Mouse (Mus musculus): ENCODE data around the gene Rhox7a. TPM values are rescaled to one million over a fixed set of nuclear protein-coding genes. Genes with fewer than 3 reads are reported as not detected.
"Not testable (repeated sequence)": the region's sequence is repeated elsewhere in the genome, so short reads cannot be mapped to it uniquely, and the experiment has no call there.

Rhox7a gene
- not detected in 2 replicates for polyA plus RNA-seq (2015; fragmentation: Nextera tagmentation; extraction: Ambion mirVana)

GRCm38 (mm10) chrX:37831386-37831785, at the start of gene Rhox7a:
Gene Rhox7a, plus strand, starts transcription at chrX:37831686.
- H3K4me1 ChIP-seq (ENCODE audit: insufficient read depth); H3K9ac ChIP-seq (replicated peaks); H3K27ac ChIP-seq (ENCODE audit: low read depth); H3K27me3 ChIP-seq (ENCODE audit: insufficient read depth, low read length); H3K9me3 ChIP-seq (ENCODE audit: low read length); H3K36me3 ChIP-seq (replicated peaks; ENCODE audit: insufficient read depth, low read length); ATAC-seq; DNase-seq; H3K4me3 ChIP-seq (ENCODE audit: low read depth, low read length); H3K4me2 ChIP-seq (ENCODE audit: low read depth, low read length): not testable (repeated sequence)
- 69% methylated on average over 7 of the region's 8 CpGs for WGBS (ENCODE audit: insufficient replicate concordance)

- 69% methylated on average over 15 of the region's 15 CpGs for WGBS (ENCODE audit: insufficient replicate concordance)
- TF ChIP-seq EP300 (IDR thresholded peaks at IDR 0.05; ENCODE audit: low read depth) = no peak
- TF ChIP-seq CTCF (IDR thresholded peaks at IDR 0.05; ENCODE audit: low read depth) = peak; percentile 42
- no peak overlapping the region for H3K27ac ChIP-seq (ENCODE audit: low read depth)
- H3K9me3 ChIP-seq (ENCODE audit: low read length) = no peaks in the 10 kb centered on the region
- ATAC-seq = no peak
- no peak overlapping the region for H3K9ac ChIP-seq (replicated peaks)
- H3K4me3 ChIP-seq (ENCODE audit: low read depth, low read length) = no peak overlapping the region
- DNase-seq = no peak
- no peaks in the 10 kb centered on the region for H3K4me1 ChIP-seq (ENCODE audit: insufficient read depth)
- no peaks in the 10 kb centered on the region for H3K27me3 ChIP-seq (ENCODE audit: insufficient read depth, low read length)
- no peak overlapping the region for H3K4me2 ChIP-seq (ENCODE audit: low read depth, low read length)
- no peaks in the 10 kb centered on the region for H3K36me3 ChIP-seq (replicated peaks; ENCODE audit: insufficient read depth, low read length)
Observed at GRCm38 (mm10) chrX:37807286-37808080, 24.0 kb upstream of the Rhox7a start.

- Histone ChIP-seq H3K4me2 (ENCODE audit: low read depth, low read length) (no peak overlapping the region), H3K4me1 (ENCODE audit: insufficient read depth) (no peaks in the 10 kb centered on the region), H3K27ac (ENCODE audit: low read depth) (no peak overlapping the region), H3K9me3 (ENCODE audit: low read length) (no peaks in the 10 kb centered on the region), H3K27me3 (ENCODE audit: insufficient read depth, low read length) (no peaks in the 10 kb centered on the region), H3K36me3 (replicated peaks; ENCODE audit: insufficient read depth, low read length) (no peaks in the 10 kb centered on the region), H3K4me3 (ENCODE audit: low read depth, low read length) (no peak overlapping the region), H3K9ac (replicated peaks) (no peak overlapping the region)
- DNase-seq = no peak
- no peak for ATAC-seq
- no peak for TF ChIP-seq EP300 (IDR thresholded peaks at IDR 0.05; ENCODE audit: low read depth)
- no peak for TF ChIP-seq CTCF (IDR thresholded peaks at IDR 0.05; ENCODE audit: low read depth)
- WGBS (ENCODE audit: insufficient replicate concordance) = 70% methylated on average over 2 of the region's 2 CpGs
Observed at GRCm38 (mm10) chrX:37809396-37809795, 22.1 kb upstream of the Rhox7a start.

GRCm38 (mm10) chrX:37811179-37811578, 20.3 kb upstream of the Rhox7a start:
- TF ChIP-seq EP300 (IDR thresholded peaks at IDR 0.05; ENCODE audit: low read depth) (no peak), CTCF (IDR thresholded peaks at IDR 0.05; ENCODE audit: low read depth) (peak; percentile 72)
- H3K4me1 ChIP-seq (ENCODE audit: insufficient read depth) = no peaks in the 10 kb centered on the region
- ATAC-seq (no peak), DNase-seq (peak; percentile 27)
- H3K9ac ChIP-seq (replicated peaks) = no peak overlapping the region
- H3K4me3 ChIP-seq (ENCODE audit: low read depth, low read length) = no peak overlapping the region
- no peak overlapping the region for H3K27ac ChIP-seq (ENCODE audit: low read depth)
- no peak overlapping the region for H3K4me2 ChIP-seq (ENCODE audit: low read depth, low read length)
- 22% methylated on average over 5 of the region's 5 CpGs for WGBS (ENCODE audit: insufficient replicate concordance)
- H3K27me3 ChIP-seq (ENCODE audit: insufficient read depth, low read length) = no peaks in the 10 kb centered on the region
- no peaks in the 10 kb centered on the region for H3K36me3 ChIP-seq (replicated peaks; ENCODE audit: insufficient read depth, low read length)
- H3K9me3 ChIP-seq (ENCODE audit: low read length) = no peaks in the 10 kb centered on the region

GRCm38 (mm10) chrX:37815665-37816064, 15.8 kb upstream of the Rhox7a start:
- no peak for DNase-seq
- 66% methylated on average over 10 of the region's 10 CpGs for WGBS (ENCODE audit: insufficient replicate concordance)

GRCm38 (mm10) chrX:37826610-37827009, 4.9 kb upstream of the Rhox7a start, which contains the start of gene Rhox6:
Gene Rhox6, plus strand, starts transcription at chrX:37826910.
- WGBS (ENCODE audit: insufficient replicate concordance) = 71% methylated on average over 4 of the region's 12 CpGs
- not testable (repeated sequence) for DNase-seq

More at GRCm38 (mm10) chrX:37815665-37816064, 15.8 kb upstream of the Rhox7a start:
- Histone ChIP-seq H3K9me3 (ENCODE audit: low read length) (no peaks in the 10 kb centered on the region), H3K36me3 (replicated peaks; ENCODE audit: insufficient read depth, low read length) (no peaks in the 10 kb centered on the region), H3K4me3 (ENCODE audit: low read depth, low read length) (no peak overlapping the region), H3K4me2 (ENCODE audit: low read depth, low read length) (no peak overlapping the region), H3K27me3 (ENCODE audit: insufficient read depth, low read length) (no peaks in the 10 kb centered on the region), H3K4me1 (ENCODE audit: insufficient read depth) (no peaks in the 10 kb centered on the region), H3K9ac (replicated peaks) (no peak overlapping the region), H3K27ac (ENCODE audit: low read depth) (no peak overlapping the region)
- TF ChIP-seq EP300 (IDR thresholded peaks at IDR 0.05; ENCODE audit: low read depth) (no peak), CTCF (IDR thresholded peaks at IDR 0.05; ENCODE audit: low read depth) (no peak)
- no peak for ATAC-seq

More at GRCm38 (mm10) chrX:37826610-37827009, 4.9 kb upstream of the Rhox7a start, which contains the start of gene Rhox6:
- H3K4me3 ChIP-seq (ENCODE audit: low read depth, low read length); H3K4me1 ChIP-seq (ENCODE audit: insufficient read depth); H3K9ac ChIP-seq (replicated peaks); H3K27ac ChIP-seq (ENCODE audit: low read depth); ATAC-seq; H3K36me3 ChIP-seq (replicated peaks; ENCODE audit: insufficient read depth, low read length); H3K27me3 ChIP-seq (ENCODE audit: insufficient read depth, low read length); H3K9me3 ChIP-seq (ENCODE audit: low read length); H3K4me2 ChIP-seq (ENCODE audit: low read depth, low read length): not testable (repeated sequence)
